Mouse (Mus musculus): Measurements from ENCODE around the gene Gm5538.

Gm5538 gene

DNA sequence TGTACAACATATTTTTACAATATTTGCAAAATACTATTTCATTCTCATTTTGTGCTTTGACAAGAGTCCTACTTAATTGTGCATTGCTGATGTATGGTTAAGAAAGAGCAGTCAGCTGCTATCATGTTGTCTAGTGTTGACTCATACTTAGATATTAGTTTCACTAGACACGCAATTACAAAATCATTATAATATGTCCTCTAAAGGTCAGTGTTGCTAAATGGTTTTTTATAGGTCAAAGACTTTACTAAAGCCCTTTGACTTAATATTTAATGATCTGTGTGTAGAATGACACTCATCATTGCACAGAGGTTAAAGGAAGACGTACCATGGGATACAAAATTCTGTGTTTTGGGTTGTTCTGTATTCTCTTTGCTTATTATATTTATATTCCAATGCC lies at the start of gene Gm5538:
TSS of gene Gm5538 (plus strand) at position 301 of the 400 bp plus-strand sequence.
- no peak for DNase-seq (ENCODE audit: low read depth, low spot score)

DNA sequence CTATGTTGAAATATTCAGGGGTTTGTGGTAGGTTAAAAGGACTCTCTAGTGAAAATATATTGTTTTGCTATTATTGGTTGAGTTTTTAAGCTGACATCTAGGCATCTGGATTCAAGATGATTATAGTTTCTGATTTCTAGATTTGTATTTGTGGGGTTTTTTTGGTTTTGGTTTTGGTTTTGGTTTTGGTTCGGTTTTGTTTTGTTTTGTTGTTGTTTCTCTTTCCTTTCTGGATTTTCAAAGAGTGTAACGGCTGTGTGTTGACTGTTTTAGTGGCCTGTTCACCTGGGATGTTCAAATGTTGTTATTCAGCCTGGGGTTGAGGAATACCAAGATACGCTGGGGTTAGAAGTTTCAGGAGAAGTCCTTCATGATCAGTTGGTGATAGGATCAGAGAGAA lies 32.2 kb upstream of the Gm5538 start:
- no peak for DNase-seq (ENCODE audit: low read depth, low spot score)

DNA sequence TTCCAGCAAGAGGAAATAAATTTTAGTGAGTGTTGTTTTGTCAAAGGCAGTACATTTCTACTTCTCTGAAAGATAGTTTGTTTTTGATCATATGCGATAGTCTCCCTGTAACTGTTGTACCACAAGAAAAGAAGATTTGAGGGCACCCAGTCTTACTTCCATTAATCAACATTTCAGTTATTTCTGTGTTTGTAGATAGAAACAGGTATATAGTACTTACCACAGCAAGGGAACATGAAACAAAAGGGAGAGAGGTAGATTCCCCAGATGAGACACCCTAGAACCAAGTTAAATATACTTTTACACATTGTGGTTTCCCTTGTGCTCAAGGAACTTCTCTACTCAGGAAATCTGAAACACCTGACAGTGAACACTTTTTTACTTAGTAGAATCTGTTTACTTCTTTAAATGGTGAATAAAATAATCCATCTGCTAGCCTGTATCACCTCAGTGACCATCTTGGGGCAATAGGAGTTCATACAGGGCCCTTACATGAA lies 26.9 kb upstream of the Gm5538 start:
- DNase-seq (ENCODE audit: low read depth, low spot score) = no peak

DNA sequence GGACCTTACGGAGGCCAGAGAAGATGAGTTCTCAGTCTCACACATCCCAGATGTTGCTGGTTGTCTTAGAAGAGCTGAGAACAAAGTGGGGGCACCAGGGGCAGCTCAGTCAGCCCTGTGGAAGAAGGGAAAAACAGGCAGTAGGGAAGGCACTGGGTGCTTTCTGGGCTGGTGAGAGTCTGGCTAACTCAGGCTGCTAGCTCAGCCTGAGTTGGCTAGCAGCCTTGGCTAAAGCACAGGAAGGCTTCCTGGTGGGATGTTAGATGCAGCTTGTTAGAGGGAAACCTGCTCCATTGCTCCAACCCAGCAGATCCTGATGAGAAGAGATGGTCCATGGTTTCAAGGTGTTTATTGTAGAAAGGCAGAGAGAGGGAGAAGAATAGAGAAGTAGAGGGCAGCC lies 10.3 kb downstream of the Gm5538 start:
- no peak for DNase-seq (ENCODE audit: low read depth, low spot score)

DNA sequence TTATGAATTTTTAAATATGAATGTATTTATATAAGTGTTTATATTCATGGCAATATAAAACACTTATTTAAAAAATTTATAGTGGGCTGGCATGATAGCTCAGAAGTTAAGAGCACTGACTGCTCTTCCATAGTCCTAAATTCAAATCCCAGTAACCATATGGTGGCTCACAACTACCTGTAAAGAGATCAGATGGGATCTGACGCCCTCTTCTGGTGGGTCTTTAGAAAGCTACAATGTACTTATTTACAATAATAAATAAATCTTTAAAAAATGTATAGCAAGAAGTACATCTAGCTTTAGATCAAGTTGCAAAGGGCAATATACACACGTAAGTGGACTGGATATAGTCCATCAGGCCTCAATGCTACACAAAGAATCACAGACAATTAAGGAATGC lies 14.6 kb downstream of the Gm5538 start:
- DNase-seq (ENCODE audit: low read depth, low spot score) = no peak
